Comparison of ENCODE assay signal across 8 mouse cellular contexts in genomic region chr6:85333000-85333669, GRCm38 (mm10). TPM values are rescaled to one million over a fixed set of nuclear protein-coding genes. Genes with fewer than 3 reads are reported as not detected.
DNase-seq lines count a peak whose midpoint lies in the region; ATAC-seq and TF ChIP-seq lines count a peak whose summit lies in the region.

Sfxn5 (minus strand) TSS chr6:85333422.

- DNase-seq in A20 (ENCODE audit: low read depth, low spot score), result peak; percentile 94
- DNase-seq in heart, adult 9 months (ENCODE audit: low spot score in 2 of 2), result peak; percentile 96 to 98
- DNase-seq in monocyte, adult 2 months (ENCODE audit: low read depth in 1 of 2, low spot score in 2 of 2), result peak; percentile 82 to 88
- DNase-seq in spleen, postnatal 36 days (ENCODE audit: low spot score in 2 of 2), result peak; percentile 94 to 95

- peak within 1 kb of the TSS; percentile 89 for H3K4me3 ChIP-seq in bone marrow macrophage, adult 2 months (ENCODE audit: insufficient read depth, low read length)
- H3K4me3 ChIP-seq in embryonic fibroblast, embryonic 13.5 days (ENCODE audit: insufficient read depth, low read length), result peak within 1 kb of the TSS; percentile 71
- peak within 1 kb of the TSS; percentile 74 for H3K4me3 ChIP-seq in kidney, embryonic 14.5 days (ENCODE audit: low read length)
- peak within 1 kb of the TSS; percentile 69 for H3K4me3 ChIP-seq in limb, embryonic 15.5 days

- H3K27me3 ChIP-seq in kidney, embryonic 14.5 days (ENCODE audit: control insufficient read depth, insufficient read depth, low read length), result no peaks in the 10 kb centered on the region
- H3K27me3 ChIP-seq in limb, embryonic 15.5 days, result peaks cover 4% of the 10 kb centered on the region; the same call in 1 of the 2 replicates

- no peaks in the 10 kb centered on the region for H3K9me3 ChIP-seq in kidney, embryonic 14.5 days (ENCODE audit: control insufficient read depth, low read length)
- no peaks in the 10 kb centered on the region for H3K9me3 ChIP-seq in limb, embryonic 15.5 days

- peak; percentile 97 for ATAC-seq in kidney, embryonic 14.5 days (ENCODE audit: low FRiP score, low TSS enrichment)
- peak; percentile 95 for ATAC-seq in limb, embryonic 15.5 days (ENCODE audit: insufficient number of reproducible peaks, low FRiP score, low TSS enrichment, low read depth)

- H3K27ac ChIP-seq in bone marrow macrophage, adult 2 months (ENCODE audit: insufficient read depth, low read depth, low read length), result peak within 1 kb of the TSS; percentile 86
- peak within 1 kb of the TSS; percentile 81 for H3K27ac ChIP-seq in embryonic fibroblast, embryonic 13.5 days (ENCODE audit: insufficient read depth, low read length)
- H3K27ac ChIP-seq in kidney, embryonic 14.5 days (ENCODE audit: low read depth, low read length), result peak within 1 kb of the TSS; percentile 87
- peak within 1 kb of the TSS; percentile 90 for H3K27ac ChIP-seq in limb, embryonic 15.5 days

- peak within 1 kb of the TSS; percentile 96 for H3K4me2 ChIP-seq in kidney, embryonic 14.5 days (replicated peaks; ENCODE audit: low read depth, low read length)
- H3K4me2 ChIP-seq in limb, embryonic 15.5 days, result peak within 1 kb of the TSS; percentile 98

- under 1% methylated on average over 49 of the region's 49 CpGs for WGBS in kidney, embryonic 14.5 days
- under 1% methylated on average over 49 of the region's 49 CpGs for WGBS in limb, embryonic 15.5 days

- H3K4me1 ChIP-seq in bone marrow macrophage, adult 2 months (ENCODE audit: control insufficient read depth, insufficient read depth, low read length), result peaks cover 10% of the 10 kb centered on the region
- H3K4me1 ChIP-seq in embryonic fibroblast, embryonic 13.5 days (ENCODE audit: control insufficient read depth, insufficient read depth, low read length), result peaks cover 7% of the 10 kb centered on the region; the same call in 1 of the 2 replicates
- peaks cover 7% of the 10 kb centered on the region; the same call in 1 of the 2 replicates for H3K4me1 ChIP-seq in kidney, embryonic 14.5 days (ENCODE audit: control insufficient read depth, insufficient read depth, low read length)
- H3K4me1 ChIP-seq in limb, embryonic 15.5 days, result peaks cover 14% of the 10 kb centered on the region

- H3K36me3 ChIP-seq in kidney, embryonic 14.5 days (ENCODE audit: control insufficient read depth, insufficient read depth, low read length), result no peaks in the 10 kb centered on the region
- peaks cover 20% of the 10 kb centered on the region for H3K36me3 ChIP-seq in limb, embryonic 15.5 days

- TF ChIP-seq CTCF in bone marrow macrophage, adult 2 months (IDR thresholded peaks at IDR 0.05; ENCODE audit: low read depth, low read length), result no peak
- TF ChIP-seq CTCF in embryonic fibroblast, embryonic 13.5 days (IDR thresholded peaks at IDR 0.05; ENCODE audit: borderline replicate concordance, insufficient read depth, low read length), result no peak

- no peak for TF ChIP-seq POLR2A in bone marrow macrophage, adult 2 months (IDR thresholded peaks at IDR 0.05; ENCODE audit: borderline replicate concordance, low read depth, low read length)
- peak; percentile 53 for TF ChIP-seq POLR2A in embryonic fibroblast, embryonic 13.5 days (IDR thresholded peaks at IDR 0.05; ENCODE audit: low read depth, low read length)

- H3K9ac ChIP-seq in kidney, embryonic 14.5 days (ENCODE audit: low read depth, low read length), result peak within 1 kb of the TSS; percentile 63
- H3K9ac ChIP-seq in limb, embryonic 15.5 days, result peak within 1 kb of the TSS; percentile 66

RNA-seq across cellular contexts. Expression of gene Sfxn5, which starts in this region (rescaled TPM):
- 14.2 and 15.2 TPM in 2 replicates for polyA plus RNA-seq in bone marrow macrophage, adult 2 months (2012; ENCODE audit: insufficient read depth, insufficient read length, missing spikeins)
- 8.2 and 9.7 TPM in 2 replicates for polyA plus RNA-seq in embryonic fibroblast, embryonic 13.5 days (2011; ENCODE audit: insufficient read length, low read depth, missing spikeins)
- polyA plus RNA-seq in kidney, embryonic 14.5 days (2014; fragmentation: Nextera tagmentation; extraction: Ambion mirVana), result 9.3 and 11.9 TPM in 2 replicates
- polyA plus RNA-seq in limb, embryonic 15.5 days (2015; fragmentation: Nextera tagmentation; extraction: Ambion mirVana), result 6.3 and 7.1 TPM in 2 replicates

Comparison
In these comparisons a context has a peak if more than half of its experiments do, and no peak if none do; other contexts are left out.
1. Peak in every context shown above with its lines: DNase-seq, ATAC-seq, H3K4me3 ChIP-seq and H3K27ac ChIP-seq.